Mouse (Mus musculus) thymus, adult 2 months (tissue): ENCODE results near the gene Pknox2.

Source experiments
- CTCF ChIP-seq: fragments of 200-500 bp; IDR thresholded peaks from 2 replicates; pipeline ENCODE4 v1.5.1; 2012; ENCODE audit warnings: mild to moderate bottlenecking, control low read depth, low read length, moderate library complexity, borderline replicate concordance; ENCODE audit not compliant: control insufficient read depth, poor library complexity, insufficient read depth; ENCODE audit errors: extremely low read depth
- POLR2A ChIP-seq: fragments of 200-500 bp; IDR thresholded peaks from 2 replicates; pipeline ENCODE4 v1.6.1; 2012; ENCODE audit warnings: mild to moderate bottlenecking, low read length, control low read depth, moderate library complexity; ENCODE audit not compliant: control insufficient read depth, poor library complexity, insufficient read depth; ENCODE audit errors: extremely low read depth

GRCm38 (mm10) chr9:36848661-36849060, 298.5 kb downstream of the Pknox2 start:
- TF ChIP-seq CTCF (no peak), POLR2A (no peak)
